Mouse (Mus musculus): ENCODE measurements around the gene Rph3al. TPM values are rescaled to one million over a fixed set of nuclear protein-coding genes. Genes with fewer than 3 reads are reported as not detected.

The Rph3al gene
- polyA plus RNA-seq, 1 experiment, result 5.7 TPM

DNA sequence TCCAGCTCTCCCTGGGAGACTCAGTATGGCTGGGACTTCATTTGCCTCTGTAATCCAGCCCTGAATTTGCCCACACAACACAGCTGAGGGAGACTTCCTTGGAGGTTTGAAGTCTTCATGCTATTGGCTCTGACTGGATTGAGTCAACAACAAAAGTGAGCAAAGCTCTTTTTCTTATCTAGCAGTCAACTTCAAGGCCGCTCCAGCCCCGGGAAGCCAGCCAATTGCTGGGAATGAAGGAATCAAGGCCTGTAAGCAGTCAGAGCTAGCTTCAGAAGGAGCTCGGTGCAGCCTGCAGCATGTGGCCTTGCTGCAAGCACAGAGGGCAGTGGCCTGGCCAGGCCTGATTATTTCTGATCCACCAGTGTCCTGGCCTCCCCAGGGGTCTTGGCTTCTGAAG, 126.3 kb downstream of the Rph3al start:
- DNase-seq (ENCODE audit: low read depth), result no peak

GRCm38 (mm10) chr11:75810526-75810925, 127.7 kb downstream of the Rph3al start:
- no peak for DNase-seq (ENCODE audit: low read depth)

GRCm38 (mm10) chr11:75807486-75807885, 130.7 kb downstream of the Rph3al start:
- no peak for DNase-seq (ENCODE audit: low read depth)

GRCm38 (mm10) chr11:75801771-75802550, 136.3 kb downstream of the Rph3al start:
- no peak for DNase-seq (ENCODE audit: low read depth)

GRCm38 (mm10) chr11:75801369-75801768, 136.9 kb downstream of the Rph3al start:
- DNase-seq (ENCODE audit: low read depth), result no peak

- DNase-seq (ENCODE audit: low read depth), result no peak
Observed at GRCm38 (mm10) chr11:75796536-75797246, 141.5 kb downstream of the Rph3al start.

DNA sequence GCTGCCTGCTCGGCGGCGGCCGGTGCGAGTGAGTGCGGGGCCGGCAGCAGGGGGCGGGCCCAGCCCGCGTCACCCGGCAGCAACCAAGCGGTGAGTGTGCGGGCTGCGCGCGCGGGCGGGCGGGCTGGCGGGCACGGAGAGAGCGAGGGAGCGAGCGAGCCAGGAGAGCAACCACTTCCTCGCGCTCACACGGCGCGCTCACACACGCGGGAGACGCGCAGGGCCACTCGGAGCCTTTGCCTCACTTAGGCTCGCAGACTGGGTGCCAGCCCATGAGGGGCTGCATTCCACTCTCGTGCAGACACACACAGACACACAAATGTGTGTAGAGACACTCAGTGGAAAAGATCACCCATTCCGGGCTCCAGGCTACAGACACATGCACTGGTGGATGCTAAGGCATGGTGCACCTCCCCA, 142.2 kb downstream of the Rph3al start, which contains the start of gene Doc2b:
Gene Doc2b (minus strand): TSS at position 21 of the 417 bp plus-strand sequence.
- DNase-seq (ENCODE audit: low read depth), result no peak

DNA sequence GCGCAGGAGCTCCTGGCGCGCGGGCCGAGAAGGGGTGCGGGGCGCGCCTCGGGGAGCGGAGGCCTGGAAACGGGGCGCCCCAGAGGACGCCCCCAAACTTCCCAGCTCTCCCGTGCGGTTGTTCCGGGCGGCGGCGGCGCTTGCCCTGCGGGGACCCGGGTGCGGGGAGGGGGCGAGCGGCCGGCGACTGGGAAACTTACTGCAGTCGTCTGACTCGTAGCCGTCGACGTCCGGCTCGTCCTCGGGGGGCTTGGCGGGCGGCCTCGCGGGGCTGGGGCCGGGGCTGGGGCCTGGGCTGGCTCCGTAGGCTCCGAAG, 142.9 kb downstream of the Rph3al start:
- DNase-seq (ENCODE audit: low read depth), result no peak

GRCm38 (mm10) chr11:75794602-75795320, 143.5 kb downstream of the Rph3al start:
- DNase-seq (ENCODE audit: low read depth), result no peak

GRCm38 (mm10) chr11:75793351-75793750, 144.9 kb downstream of the Rph3al start:
- no peak for DNase-seq (ENCODE audit: low read depth)

DNA sequence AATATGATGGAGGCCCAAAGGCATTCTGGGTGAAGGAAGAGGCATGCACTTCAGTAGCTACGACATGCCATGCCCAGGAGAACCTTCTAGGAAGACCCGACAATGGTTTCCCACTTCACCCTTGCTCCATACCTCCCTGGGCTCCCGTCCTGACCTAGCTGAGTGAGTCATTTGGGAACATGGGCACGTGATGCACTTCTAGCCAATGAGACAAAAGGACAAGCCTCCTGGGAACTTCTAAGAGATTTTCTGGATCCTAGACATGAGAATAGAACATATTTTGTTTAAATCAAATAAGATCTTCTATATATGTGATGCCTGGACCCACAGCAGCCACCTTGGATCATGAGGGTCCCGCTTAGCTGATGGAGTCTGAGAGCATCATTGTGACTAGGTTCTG, 145.7 kb downstream of the Rph3al start:
- DNase-seq (ENCODE audit: low read depth), result no peak

GRCm38 (mm10) chr11:75785897-75786296, 152.3 kb downstream of the Rph3al start:
- no peak for DNase-seq (ENCODE audit: low read depth)

GRCm38 (mm10) chr11:75783799-75784198, 154.4 kb downstream of the Rph3al start:
- DNase-seq (ENCODE audit: low read depth), result no peak

- DNase-seq (ENCODE audit: low read depth), result no peak
Observed at GRCm38 (mm10) chr11:75781919-75782318, 156.3 kb downstream of the Rph3al start.

Other genes with a start within 250 kb of the Rph3al start
- 168 and 195 TPM in 2 replicates for gene Ywhae, start 205.6 kb downstream of the Rph3al start, polyA plus RNA-seq (2012; rRNA removed)
- gene Doc2b, start 142.4 kb downstream of the Rph3al start, polyA plus RNA-seq (2012; rRNA removed), result 1.4 and 1.6 TPM in 2 replicates
- gene 1700016K19Rik, start 61.5 kb upstream of the Rph3al start, polyA plus RNA-seq (2012; rRNA removed), result 2.0 and 5.4 TPM in 2 replicates
- 27.2 and 44.8 TPM in 2 replicates for gene Rflnb, start 89.4 kb upstream of the Rph3al start, polyA plus RNA-seq (2012; rRNA removed)
- 30.1 and 35.1 TPM in 2 replicates for gene Vps53, start 241.2 kb upstream of the Rph3al start, polyA plus RNA-seq (2012; rRNA removed)
- gene Fam57a, start 241.2 kb upstream of the Rph3al start, polyA plus RNA-seq (2012; rRNA removed), result 5.8 and 9.2 TPM in 2 replicates

Data from gonadal fat pad, adult 2 months (tissue).